Mouse (Mus musculus): ENCODE measurements around the gene Kpna6. TPM values are rescaled to one million over a fixed set of nuclear protein-coding genes. Genes with fewer than 3 reads are reported as not detected.

Kpna6 gene
- polyA plus RNA-seq, 1 experiment = 55.3 TPM

- peaks cover under 1% of the 10 kb centered on the region; the same call in 1 of the 2 replicates for H3K4me1 ChIP-seq (ENCODE audit: control insufficient read depth, insufficient read depth, low read length)
- WGBS = 26% methylated on average over 6 of the region's 6 CpGs
- no peak within 1 kb of the TSS for H3K27ac ChIP-seq (ENCODE audit: insufficient read depth, low read length)
Observed at GRCm38 (mm10) chr4:129614093-129614492, 58.5 kb downstream of the Kpna6 start, which contains the start of gene Dcdc2b. Gene Dcdc2b, minus strand, starts transcription at chr4:129614257.

GRCm38 (mm10) chr4:129610472-129610871 is 62.1 kb downstream of the Kpna6 start:
- H3K4me1 ChIP-seq (ENCODE audit: control insufficient read depth, insufficient read depth, low read length) = peaks cover 7% of the 10 kb centered on the region; the same call in 1 of the 2 replicates
- TF ChIP-seq POLR2A (IDR thresholded peaks at IDR 0.05; ENCODE audit: borderline replicate concordance, insufficient read depth, low read length) = no peak
- no peak for TF ChIP-seq CTCF (IDR thresholded peaks at IDR 0.05; ENCODE audit: borderline replicate concordance, insufficient read depth, low read depth, low read length)
- no peak for DNase-seq
- no peak overlapping the region for H3K27ac ChIP-seq (ENCODE audit: insufficient read depth, low read length)
- 56% methylated on average over 4 of the region's 4 CpGs for WGBS
- no peak overlapping the region for H3K4me3 ChIP-seq (replicated peaks; ENCODE audit: insufficient read depth, low read depth, low read length)
- H3K27me3 ChIP-seq (ENCODE audit: control insufficient read depth, insufficient read depth, low read length) = no peaks in the 10 kb centered on the region

More at GRCm38 (mm10) chr4:129614093-129614492, 58.5 kb downstream of the Kpna6 start, which contains the start of gene Dcdc2b:
- no peaks in the 10 kb centered on the region for H3K27me3 ChIP-seq (ENCODE audit: control insufficient read depth, insufficient read depth, low read length)
- peak in 1 of 2 experiments; percentile 38 for DNase-seq
- TF ChIP-seq CTCF (IDR thresholded peaks at IDR 0.05; ENCODE audit: borderline replicate concordance, insufficient read depth, low read depth, low read length) = no peak
- no peak for TF ChIP-seq POLR2A (IDR thresholded peaks at IDR 0.05; ENCODE audit: borderline replicate concordance, insufficient read depth, low read length)
- H3K4me3 ChIP-seq (replicated peaks; ENCODE audit: insufficient read depth, low read depth, low read length) = no peak within 1 kb of the TSS

GRCm38 (mm10) chr4:129610026-129610425 is 62.5 kb downstream of the Kpna6 start:
- Histone ChIP-seq H3K27me3 (ENCODE audit: control insufficient read depth, insufficient read depth, low read length) (no peaks in the 10 kb centered on the region), H3K4me1 (ENCODE audit: control insufficient read depth, insufficient read depth, low read length) (peaks cover 7% of the 10 kb centered on the region; the same call in 1 of the 2 replicates), H3K4me3 (replicated peaks; ENCODE audit: insufficient read depth, low read depth, low read length) (no peak overlapping the region), H3K27ac (ENCODE audit: insufficient read depth, low read length) (no peak overlapping the region)
- TF ChIP-seq POLR2A (IDR thresholded peaks at IDR 0.05; ENCODE audit: borderline replicate concordance, insufficient read depth, low read length) (no peak), CTCF (IDR thresholded peaks at IDR 0.05; ENCODE audit: borderline replicate concordance, insufficient read depth, low read depth, low read length) (no peak)
- DNase-seq = no peak
- WGBS = 81% methylated on average over 4 of the region's 4 CpGs

GRCm38 (mm10) chr4:129609139-129609631 is 63.4 kb downstream of the Kpna6 start:
- DNase-seq = peak; percentile 20 to 30
- 76% methylated on average over 12 of the region's 12 CpGs for WGBS
- H3K27ac ChIP-seq (ENCODE audit: insufficient read depth, low read length) = no peak overlapping the region
- no peak overlapping the region for H3K4me3 ChIP-seq (replicated peaks; ENCODE audit: insufficient read depth, low read depth, low read length)
- TF ChIP-seq CTCF (IDR thresholded peaks at IDR 0.05; ENCODE audit: borderline replicate concordance, insufficient read depth, low read depth, low read length) (no peak), POLR2A (IDR thresholded peaks at IDR 0.05; ENCODE audit: borderline replicate concordance, insufficient read depth, low read length) (no peak)
- no peaks in the 10 kb centered on the region for H3K27me3 ChIP-seq (ENCODE audit: control insufficient read depth, insufficient read depth, low read length)
- H3K4me1 ChIP-seq (ENCODE audit: control insufficient read depth, insufficient read depth, low read length) = peaks cover 7% of the 10 kb centered on the region; the same call in 1 of the 2 replicates

- peak; percentile 79 to 83 for DNase-seq
- H3K27me3 ChIP-seq (ENCODE audit: control insufficient read depth, insufficient read depth, low read length) = no peaks in the 10 kb centered on the region
- 31% methylated on average over 7 of the region's 7 CpGs for WGBS
- TF ChIP-seq CTCF (IDR thresholded peaks at IDR 0.05; ENCODE audit: borderline replicate concordance, insufficient read depth, low read depth, low read length) (peak; percentile 94), POLR2A (IDR thresholded peaks at IDR 0.05; ENCODE audit: borderline replicate concordance, insufficient read depth, low read length) (no peak)
- H3K27ac ChIP-seq (ENCODE audit: insufficient read depth, low read length) = peak overlapping the region; percentile 59; the same call in 1 of the 2 replicates
- H3K4me3 ChIP-seq (replicated peaks; ENCODE audit: insufficient read depth, low read depth, low read length) = no peak overlapping the region
- peaks cover 7% of the 10 kb centered on the region; the same call in 1 of the 2 replicates for H3K4me1 ChIP-seq (ENCODE audit: control insufficient read depth, insufficient read depth, low read length)
Observed at GRCm38 (mm10) chr4:129608426-129609025, 64.0 kb downstream of the Kpna6 start.

- peak; percentile 82 for TF ChIP-seq POLR2A (IDR thresholded peaks at IDR 0.05; ENCODE audit: borderline replicate concordance, insufficient read depth, low read length)
- no peak for TF ChIP-seq CTCF (IDR thresholded peaks at IDR 0.05; ENCODE audit: borderline replicate concordance, insufficient read depth, low read depth, low read length)
- Histone ChIP-seq H3K4me1 (ENCODE audit: control insufficient read depth, insufficient read depth, low read length) (peaks cover 10% of the 10 kb centered on the region), H3K27me3 (ENCODE audit: control insufficient read depth, insufficient read depth, low read length) (no peaks in the 10 kb centered on the region), H3K4me3 (replicated peaks; ENCODE audit: insufficient read depth, low read depth, low read length) (peak within 1 kb of the TSS; percentile 88), H3K27ac (ENCODE audit: insufficient read depth, low read length) (0 out of 2 replicates have a peak within 1 kb of the TSS, but pooled peaks have one; percentile 42)
- WGBS = under 1% methylated on average over 74 of the region's 74 CpGs
- DNase-seq = peak; percentile 82 to 84
Observed at GRCm38 (mm10) chr4:129600233-129601158, 72.1 kb downstream of the Kpna6 start, which contains the start of the genes Eif3i and Tmem234. Gene Eif3i, minus strand, starts transcription at chr4:129600648. Gene Tmem234, plus strand, starts transcription at chr4:129600668.

Other genes starting within 250 kb of the Kpna6 start
- gene Zbtb8b, start 231.9 kb downstream of the Kpna6 start, polyA plus RNA-seq (2012; rRNA removed) = 2.1 and 2.2 TPM in 2 replicates
- gene Bsdc1, start 211.2 kb downstream of the Kpna6 start, polyA plus RNA-seq (2012; rRNA removed) = 33.9 and 37.3 TPM in 2 replicates
- gene Tssk3, start 181.7 kb downstream of the Kpna6 start, polyA plus RNA-seq (2012; rRNA removed) = 0.16 TPM in 2 replicates
- gene Fam229a, start 181.6 kb downstream of the Kpna6 start, polyA plus RNA-seq (2012; rRNA removed) = 0.67 and 0.92 TPM in 2 replicates
- gene Marcksl1, start 159.2 kb downstream of the Kpna6 start, polyA plus RNA-seq (2012; rRNA removed) = 68.0 and 70.0 TPM in 2 replicates
- 61.5 and 66.8 TPM in 2 replicates for gene Hdac1, start 130.1 kb downstream of the Kpna6 start, polyA plus RNA-seq (2012; rRNA removed)
- 0.92 and 1.00 TPM in 2 replicates for gene Lck, start 99.1 kb downstream of the Kpna6 start, polyA plus RNA-seq (2012; rRNA removed)
- gene Fam167b, start 94.2 kb downstream of the Kpna6 start, polyA plus RNA-seq (2012; rRNA removed) = 0.26 and 0.40 TPM in 2 replicates
- gene Eif3i, start 72.1 kb downstream of the Kpna6 start, polyA plus RNA-seq (2012; rRNA removed) = 231 and 232 TPM in 2 replicates
- 143 and 144 TPM in 2 replicates for gene Tmem234, start 72.1 kb downstream of the Kpna6 start, polyA plus RNA-seq (2012; rRNA removed)
- gene Dcdc2b, start 58.5 kb downstream of the Kpna6 start, polyA plus RNA-seq (2012; rRNA removed) = 8.8 and 10.6 TPM in 2 replicates
- 37.1 and 40.6 TPM in 2 replicates for gene Iqcc, start 53.7 kb downstream of the Kpna6 start, polyA plus RNA-seq (2012; rRNA removed)
- 184 and 201 TPM in 2 replicates for gene Ccdc28b, start 48.8 kb downstream of the Kpna6 start, polyA plus RNA-seq (2012; rRNA removed)
- 40.0 and 40.6 TPM in 2 replicates for gene Txlna, start 31.7 kb downstream of the Kpna6 start, polyA plus RNA-seq (2012; rRNA removed)
- 13.2 and 13.8 TPM in 2 replicates for gene Tmem39b, start 24.1 kb upstream of the Kpna6 start, polyA plus RNA-seq (2012; rRNA removed)
- 42.0 and 42.5 TPM in 2 replicates for gene Khdrbs1, start 69.5 kb upstream of the Kpna6 start, polyA plus RNA-seq (2012; rRNA removed)
- 62.8 and 66.3 TPM in 2 replicates for gene Ptp4a2, start 138.5 kb upstream of the Kpna6 start, polyA plus RNA-seq (2012; rRNA removed)

Measured in cerebellum, adult 2 months (tissue).